Mouse (Mus musculus) limb, embryonic 14.5 days (tissue): ENCODE data around the gene Rap1gap. TPM values are rescaled to one million over a fixed set of nuclear protein-coding genes. Genes with fewer than 3 reads are reported as not detected.

Experiments
- ATAC-seq: fragments of 200-750 bp; cut with Nextera tagmentation; 2 replicates; pipeline ENCODE4 v1.8.0; 2017; ENCODE audit warnings: low read depth, moderate number of reproducible peaks, moderate TSS enrichment; ENCODE audit not compliant: low FRiP score
- DNase-seq: peaks from one replicate; pipeline ENCODE4 v3.0.0-alpha.2; 2015; ENCODE audit warnings: low spot score
- H3K27ac ChIP-seq: fragments of 300-500 bp; sonication (generic); replicated peaks from 2 replicates; pipeline ENCODE4 v1.5.1; 2014; ENCODE audit warnings: low read depth, mild to moderate bottlenecking, low read length, moderate library complexity, mixed read lengths
- H3K27me3 ChIP-seq: fragments of 300-500 bp; sonication (generic); 2 replicates; pipeline ENCODE4 v1.6.1; 2014; ENCODE audit warnings: low read length, mixed read lengths; ENCODE audit not compliant: control insufficient read depth, insufficient read depth
- H3K36me3 ChIP-seq: fragments of 300-500 bp; sonication (generic); 2 replicates; pipeline ENCODE4 v1.6.1; 2014; ENCODE audit warnings: mild to moderate bottlenecking, low read length, moderate library complexity, mixed read lengths; ENCODE audit not compliant: control insufficient read depth, insufficient read depth
- H3K4me1 ChIP-seq: fragments of 300-500 bp; sonication (generic); 2 replicates; pipeline ENCODE4 v1.6.1; 2014; ENCODE audit warnings: antibody characterized with exemption, low read length, mixed read lengths; ENCODE audit not compliant: control insufficient read depth, insufficient read depth
- H3K4me2 ChIP-seq: fragments of 300-500 bp; sonication (generic); replicated peaks from 2 replicates; pipeline ENCODE4 v1.6.1; 2014; ENCODE audit warnings: low read depth, mild to moderate bottlenecking, low read length, moderate library complexity; ENCODE audit not compliant: severe bottlenecking
- H3K4me3 ChIP-seq: fragments of 300-500 bp; sonication (generic); replicated peaks from 2 replicates; pipeline ENCODE4 v1.5.1; 2014; ENCODE audit warnings: low read length
- H3K9ac ChIP-seq: fragments of 300-500 bp; sonication (generic); 2 replicates; pipeline ENCODE4 v1.6.1; 2014; ENCODE audit warnings: mild to moderate bottlenecking, low read depth, low read length, moderate library complexity; ENCODE audit not compliant: severe bottlenecking
- H3K9me3 ChIP-seq: fragments of 300-500 bp; sonication (generic); 2 replicates; pipeline ENCODE4 v1.6.1; 2016; ENCODE audit warnings: low read length; ENCODE audit not compliant: control insufficient read depth
- POLR2A ChIP-seq: fragments of 200-500 bp; IDR thresholded peaks from 2 replicates; pipeline ENCODE4 v1.8.0; 2012; ENCODE audit warnings: inconsistent platforms, mild to moderate bottlenecking, moderate library complexity, borderline replicate concordance; ENCODE audit not compliant: insufficient read depth, insufficient read length; ENCODE audit errors: extremely low read depth
- WGBS: fragments of 180-500 bp; shearing (Covaris S2); extraction: QIAGEN DNeasy Blood & Tissue Kit; methylation state at CpG from one replicate; pipeline ENCODE4 v1.1.7; 2014; 5-methylcytosine and 5-hydroxymethylcytosine counted together
- polyA plus RNA-seq, 2 experiments: library from polyadenylated mRNA; depleted of rRNA in 1 of 2; stranded (reverse) in 1 of 2; unstranded in 1 of 2; fragments of >200 nt; fragmentation: Nextera tagmentation in 1 of 2; extraction: Ambion mirVana in 1 of 2; gene quantifications; 2 replicates each; pipeline versions ENCODE4 v1.2.1 to v1.2.3; 2012 to 2014

Rap1gap gene
- polyA plus RNA-seq, 2 experiments = 11.9 to 35.2 TPM

- no peak overlapping the region for H3K4me2 ChIP-seq
- no peak overlapping the region for H3K4me3 ChIP-seq
- no peaks in the 10 kb centered on the region for H3K9me3 ChIP-seq
- peaks cover 11% of the 10 kb centered on the region for H3K4me1 ChIP-seq
- no peak for TF ChIP-seq POLR2A
- H3K27ac ChIP-seq = peak overlapping the region; percentile 26; the same call in 1 of the 2 replicates
- no peaks in the 10 kb centered on the region for H3K27me3 ChIP-seq
- no peak overlapping the region for H3K9ac ChIP-seq
- DNase-seq (no peak), ATAC-seq (no peak)
- 66% methylated on average over 21 of the region's 21 CpGs for WGBS
- H3K36me3 ChIP-seq = no peaks in the 10 kb centered on the region
Measured at GRCm38 (mm10) chr4:137699264-137700211, 35.0 kb downstream of the Rap1gap start.

- Histone ChIP-seq H3K4me2 (no peak overlapping the region), H3K36me3 (no peaks in the 10 kb centered on the region), H3K27ac (no peak overlapping the region), H3K9ac (no peak overlapping the region), H3K4me3 (no peak overlapping the region), H3K27me3 (no peaks in the 10 kb centered on the region), H3K4me1 (peaks cover 6% of the 10 kb centered on the region; the same call in 1 of the 2 replicates), H3K9me3 (no peaks in the 10 kb centered on the region)
- no peak for ATAC-seq
- 61% methylated on average over 6 of the region's 6 CpGs for WGBS
- DNase-seq = no peak
- no peak for TF ChIP-seq POLR2A
Measured at GRCm38 (mm10) chr4:137700960-137701359, 36.4 kb downstream of the Rap1gap start.

- H3K4me3 ChIP-seq = no peak overlapping the region
- 86% methylated on average over 5 of the region's 5 CpGs for WGBS
- H3K27ac ChIP-seq = no peak overlapping the region
- no peak overlapping the region for H3K4me2 ChIP-seq
- H3K27me3 ChIP-seq = no peaks in the 10 kb centered on the region
- H3K36me3 ChIP-seq = no peaks in the 10 kb centered on the region
- no peaks in the 10 kb centered on the region for H3K9me3 ChIP-seq
- peaks cover 12% of the 10 kb centered on the region; the same call in 1 of the 2 replicates for H3K4me1 ChIP-seq
- DNase-seq = no peak
- no peak for TF ChIP-seq POLR2A
- no peak overlapping the region for H3K9ac ChIP-seq
- no peak for ATAC-seq
Measured at GRCm38 (mm10) chr4:137703077-137703476, 38.6 kb downstream of the Rap1gap start.

- Histone ChIP-seq H3K9ac (no peak overlapping the region), H3K27me3 (no peaks in the 10 kb centered on the region), H3K27ac (no peak overlapping the region), H3K9me3 (no peaks in the 10 kb centered on the region), H3K36me3 (no peaks in the 10 kb centered on the region), H3K4me3 (no peak overlapping the region), H3K4me2 (no peak overlapping the region), H3K4me1 (peaks cover 10% of the 10 kb centered on the region; the same call in 1 of the 2 replicates)
- ATAC-seq = no peak
- no peak for TF ChIP-seq POLR2A
- 71% methylated on average over 2 of the region's 2 CpGs for WGBS
- DNase-seq = no peak
Measured at GRCm38 (mm10) chr4:137704561-137704960, 40.0 kb downstream of the Rap1gap start.

- no peak overlapping the region for H3K27ac ChIP-seq
- WGBS = 67% methylated on average over 5 of the region's 5 CpGs
- no peak for ATAC-seq
Measured at GRCm38 (mm10) chr4:137705379-137705778, 40.9 kb downstream of the Rap1gap start.

More at GRCm38 (mm10) chr4:137705379-137705778, 40.9 kb downstream of the Rap1gap start:
- Histone ChIP-seq H3K4me3 (no peak overlapping the region), H3K9me3 (no peaks in the 10 kb centered on the region), H3K4me2 (no peak overlapping the region), H3K9ac (no peak overlapping the region), H3K4me1 (peaks cover 10% of the 10 kb centered on the region; the same call in 1 of the 2 replicates), H3K27me3 (no peaks in the 10 kb centered on the region), H3K36me3 (no peaks in the 10 kb centered on the region)
- no peak for DNase-seq
- no peak for TF ChIP-seq POLR2A
